Mouse (Mus musculus) gastrocnemius, adult 2 months (tissue): ENCODE results near the gene Hspa2. TPM values are rescaled to one million over a fixed set of nuclear protein-coding genes. Genes with fewer than 3 reads are reported as not detected.

Experiments
- DNase-seq: peaks from one replicate; pipeline ENCODE4 v3.0.0; 2022
- H3K27ac ChIP-seq: fragments of 200-600 bp; 2 replicates; pipeline ENCODE4 v1.8.1; 2022; ENCODE audit warnings: mild to moderate bottlenecking
- H3K4me3 ChIP-seq: fragments of 200-600 bp; 2 replicates; pipeline ENCODE4 v1.8.1; 2022; ENCODE audit warnings: mild to moderate bottlenecking, moderate library complexity
- CTCF ChIP-seq: fragments of 200-600 bp; IDR thresholded peaks from 2 replicates; pipeline ENCODE4 v1.8.1; 2022; ENCODE audit warnings: antibody characterized with exemption, mild to moderate bottlenecking, moderate library complexity
- intact Hi-C: fragments of 180-260 bp; cut with DNase I; formaldehyde crosslinking; loops from one replicate; pipeline ENCODE4 v1.15.1; 2025
- total RNA-seq, 2 experiments: library from RNA; stranded (reverse); gene quantifications; 2 replicates each; pipeline ENCODE4 v1.2.3; 2021

Gene Hspa2
- total RNA-seq, 2 experiments from 2014 or later: 6.9 to 7.0 TPM

DNA sequence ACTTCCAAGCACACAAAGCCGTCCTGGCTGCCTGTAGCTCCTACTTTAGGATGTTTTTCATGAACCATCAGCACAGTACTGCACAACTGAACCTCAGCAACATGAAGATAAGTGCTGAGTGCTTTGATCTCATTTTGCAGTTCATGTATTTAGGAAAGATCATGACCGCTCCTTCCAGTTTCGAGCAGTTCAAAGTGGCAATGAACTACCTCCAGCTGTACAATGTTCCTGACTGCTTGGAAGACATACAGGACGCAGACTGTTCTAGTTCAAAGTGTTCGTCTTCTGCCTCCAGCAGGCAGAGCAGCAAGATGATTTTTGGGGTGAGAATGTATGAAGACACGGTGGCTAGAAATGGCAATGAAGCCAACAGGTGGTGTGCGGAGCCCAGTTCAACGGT lies 18.6 kb upstream of the Hspa2 start:
- H3K4me3 ChIP-seq: no peak overlapping the region
- TF ChIP-seq CTCF: no peak
- no peak overlapping the region for H3K27ac ChIP-seq
- intact Hi-C loops: no loop called here
- DNase-seq: no peak

- no peak for TF ChIP-seq CTCF
- intact Hi-C loops: no loop called here
- H3K27ac ChIP-seq: no peak overlapping the region
- DNase-seq: no peak
- no peak overlapping the region for H3K4me3 ChIP-seq
Measured at GRCm38 (mm10) chr12:76388794-76389193, 15.2 kb upstream of the Hspa2 start.

GRCm38 (mm10) chr12:76391595-76392271 lies 12.2 kb upstream of the Hspa2 start:
- Histone ChIP-seq H3K4me3 (no peak overlapping the region), H3K27ac (no peak overlapping the region)
- no peak for DNase-seq
- intact Hi-C loops: no loop called here
- TF ChIP-seq CTCF: no peak

GRCm38 (mm10) chr12:76392979-76393378 lies 11.0 kb upstream of the Hspa2 start:
- DNase-seq: no peak

GRCm38 (mm10) chr12:76397281-76397680 lies 6.7 kb upstream of the Hspa2 start:
- TF ChIP-seq CTCF: no peak
- no peak overlapping the region for H3K27ac ChIP-seq

More at GRCm38 (mm10) chr12:76392979-76393378, 11.0 kb upstream of the Hspa2 start:
- Histone ChIP-seq H3K27ac (no peak overlapping the region), H3K4me3 (no peak overlapping the region)
- intact Hi-C loops: no loop called here
- no peak for TF ChIP-seq CTCF

DNA sequence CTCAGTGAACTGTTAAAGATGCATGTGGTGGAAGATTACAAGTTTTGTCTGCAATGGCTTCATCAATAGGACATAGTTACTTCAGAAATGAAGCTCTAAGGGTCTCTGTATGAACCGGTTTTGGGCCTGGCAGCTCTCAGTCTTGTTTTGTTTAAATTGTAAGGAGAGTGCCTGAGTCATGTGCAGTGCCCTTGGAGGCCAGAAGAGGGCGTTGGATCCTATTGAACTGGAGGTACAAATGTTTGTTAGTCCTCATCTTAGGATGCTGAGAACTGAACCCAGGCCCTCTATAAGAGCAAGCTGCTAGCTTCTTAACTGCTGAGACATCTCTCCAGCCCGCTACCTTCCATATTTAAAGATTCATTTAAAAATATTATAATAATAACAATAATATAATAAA lies 2.3 kb upstream of the Hspa2 start:
- DNase-seq: no peak
- peak; percentile 32 for TF ChIP-seq CTCF
- Histone ChIP-seq H3K4me3 (no peak overlapping the region), H3K27ac (no peak overlapping the region)
- intact Hi-C loops: loop anchor here (5.0 kb wide), 1 partner anchor 136 kb away; no protein-coding TSS in a partner anchor

More at GRCm38 (mm10) chr12:76397281-76397680, 6.7 kb upstream of the Hspa2 start:
- DNase-seq: no peak
- intact Hi-C loops: no loop called here
- no peak overlapping the region for H3K4me3 ChIP-seq

- DNase-seq: peak; percentile 94
- intact Hi-C loops: loop anchor here (5.0 kb wide), 1 partner anchor 134 kb away; no protein-coding TSS in a partner anchor
- H3K4me3 ChIP-seq: peak overlapping the region; percentile 82
- peak overlapping the region; percentile 98 for H3K27ac ChIP-seq
- no peak for TF ChIP-seq CTCF
Measured at GRCm38 (mm10) chr12:76402991-76403885, 738 bp upstream of the Hspa2 start.

DNA sequence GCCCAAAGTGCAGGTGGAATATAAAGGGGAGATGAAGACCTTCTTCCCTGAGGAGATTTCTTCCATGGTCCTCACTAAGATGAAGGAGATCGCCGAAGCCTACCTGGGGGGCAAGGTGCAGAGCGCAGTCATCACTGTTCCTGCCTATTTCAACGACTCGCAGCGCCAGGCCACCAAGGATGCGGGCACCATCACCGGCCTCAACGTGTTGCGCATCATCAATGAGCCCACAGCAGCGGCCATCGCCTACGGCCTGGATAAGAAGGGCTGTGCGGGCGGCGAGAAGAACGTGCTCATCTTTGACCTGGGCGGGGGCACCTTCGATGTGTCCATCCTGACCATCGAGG lies 833 bp downstream of the Hspa2 start:
- Histone ChIP-seq H3K27ac (peak overlapping the region; percentile 98), H3K4me3 (peak overlapping the region; percentile 82)
- DNase-seq: peak; percentile 25
- TF ChIP-seq CTCF: no peak
- intact Hi-C loops: loop anchor here (1.0 to 5.0 kb wide), 3 partner anchors 36 to 132 kb away; partner anchors contain the start of gene Zbtb25

DNA sequence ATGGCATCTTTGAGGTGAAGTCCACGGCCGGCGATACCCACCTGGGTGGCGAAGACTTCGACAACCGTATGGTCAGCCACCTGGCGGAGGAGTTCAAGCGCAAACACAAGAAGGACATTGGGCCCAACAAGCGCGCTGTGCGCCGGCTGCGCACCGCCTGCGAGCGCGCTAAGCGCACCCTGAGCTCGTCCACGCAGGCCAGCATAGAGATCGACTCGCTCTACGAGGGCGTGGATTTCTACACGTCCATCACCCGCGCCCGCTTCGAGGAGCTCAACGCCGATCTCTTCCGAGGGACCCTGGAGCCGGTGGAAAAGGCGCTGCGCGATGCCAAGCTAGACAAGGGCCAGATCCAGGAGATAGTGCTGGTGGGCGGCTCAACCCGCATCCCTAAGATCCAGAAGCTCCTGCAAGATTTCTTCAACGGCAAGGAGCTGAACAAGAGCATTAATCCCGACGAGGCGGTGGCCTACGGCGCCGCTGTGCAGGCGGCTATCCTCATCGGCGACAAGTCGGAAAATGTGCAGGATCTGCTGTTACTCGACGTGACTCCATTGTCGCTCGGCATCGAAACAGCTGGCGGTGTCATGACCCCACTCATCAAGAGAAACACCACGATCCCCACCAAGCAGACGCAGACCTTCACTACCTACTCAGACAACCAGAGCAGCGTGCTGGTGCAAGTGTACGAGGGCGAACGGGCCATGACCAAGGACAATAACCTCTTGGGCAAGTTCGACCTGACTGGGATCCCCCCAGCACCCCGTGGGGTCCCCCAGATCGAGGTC lies 1.4 kb downstream of the Hspa2 start:
- intact Hi-C loops: loop anchor here (2.0 kb wide), 1 partner anchor 61 kb away; no protein-coding TSS in a partner anchor
- TF ChIP-seq CTCF: no peak; the same call in 1 of the 2 replicates
- peak overlapping the region; percentile 82 for H3K4me3 ChIP-seq
- no peak overlapping the region; the same call in 1 of the 2 replicates for H3K27ac ChIP-seq
- peak; percentile 28 for DNase-seq

DNA sequence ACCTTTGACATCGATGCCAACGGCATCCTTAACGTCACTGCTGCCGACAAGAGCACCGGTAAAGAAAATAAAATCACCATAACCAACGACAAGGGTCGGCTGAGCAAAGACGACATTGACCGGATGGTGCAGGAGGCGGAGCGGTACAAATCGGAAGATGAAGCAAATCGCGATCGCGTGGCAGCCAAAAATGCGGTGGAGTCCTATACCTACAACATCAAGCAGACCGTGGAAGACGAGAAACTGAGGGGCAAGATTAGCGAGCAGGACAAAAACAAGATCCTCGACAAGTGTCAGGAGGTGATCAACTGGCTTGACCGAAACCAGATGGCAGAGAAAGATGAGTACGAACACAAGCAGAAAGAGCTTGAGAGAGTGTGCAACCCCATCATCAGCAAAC lies 2.0 kb downstream of the Hspa2 start:
- no peak for TF ChIP-seq CTCF
- intact Hi-C loops: loop anchor here (2.0 kb wide), 1 partner anchor 61 kb away; no protein-coding TSS in a partner anchor

GRCm38 (mm10) chr12:76407184-76407583 lies 3.2 kb downstream of the Hspa2 start:
- no peak for DNase-seq
- no peak overlapping the region for H3K4me3 ChIP-seq
- TF ChIP-seq CTCF: no peak
- no peak overlapping the region for H3K27ac ChIP-seq
- intact Hi-C loops: no loop called here

More for the DNA sequence above, 2.0 kb downstream of the Hspa2 start:
- peak; percentile 20 for DNase-seq
- Histone ChIP-seq H3K4me3 (peak overlapping the region; percentile 82), H3K27ac (no peak overlapping the region)

DNA sequence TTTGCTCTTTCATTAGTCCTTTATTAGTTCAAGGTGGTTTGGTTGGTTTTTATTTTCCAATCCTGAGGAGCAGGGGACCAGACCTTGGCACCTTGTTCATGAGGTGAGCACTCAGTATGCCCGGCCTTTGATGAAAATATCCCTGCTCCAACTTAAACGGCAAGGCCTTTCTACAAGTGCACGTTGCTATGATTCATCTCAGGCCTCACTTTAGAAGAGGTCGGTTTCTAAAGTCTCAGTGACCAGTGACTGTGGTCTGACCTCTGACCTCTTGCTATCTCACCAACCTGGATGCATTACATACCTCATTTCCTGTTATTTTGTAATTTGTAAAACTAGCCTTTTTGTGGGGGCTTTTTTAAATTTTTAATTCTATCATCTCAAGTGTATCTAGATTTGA lies 5.2 kb downstream of the Hspa2 start:
- no peak for TF ChIP-seq CTCF
- Histone ChIP-seq H3K27ac (no peak overlapping the region), H3K4me3 (no peak overlapping the region)
- intact Hi-C loops: no loop called here
- DNase-seq: no peak
